Mouse (Mus musculus) MEL (cell line): Measurements from ENCODE around the gene Eid1. TPM values are rescaled to one million over a fixed set of nuclear protein-coding genes. Genes with fewer than 3 reads are reported as not detected.

Experiments used
- DNase-seq: peaks from one replicate; pipeline ENCODE4 v3.0.0; 2011; ENCODE audit warnings: low read depth, low spot score
- H3K27ac ChIP-seq: 2 replicates; pipeline ENCODE4 v1.5.1; 2012; ENCODE audit warnings: low read depth, mild to moderate bottlenecking, control low read depth, low read length, moderate library complexity; ENCODE audit not compliant: control insufficient read depth
- H3K27me3 ChIP-seq, 2 experiments: fragments of 150-350 bp in 1 of 2; sonication (generic) in 1 of 2; 2 replicates each; pipeline ENCODE4 v1.6.1; 2012; ENCODE audit warnings: low read length in 2 of 2, mild to moderate bottlenecking in 2 of 2, improper control_type of control experiment in 1 of 2, moderate library complexity in 1 of 2; ENCODE audit not compliant: insufficient read depth in 2 of 2, control insufficient read depth in 1 of 2
- H3K36me3 ChIP-seq, 2 experiments: 2 replicates each; pipeline ENCODE4 v1.6.1; 2012 to 2014; ENCODE audit warnings: low read length in 2 of 2, improper control_type of control experiment in 1 of 2, inconsistent platforms in 1 of 2, mild to moderate bottlenecking in 1 of 2; ENCODE audit not compliant: insufficient read depth in 2 of 2, control insufficient read depth in 1 of 2
- H3K4me1 ChIP-seq, 2 experiments: fragments of 150-350 bp in 1 of 2; sonication (generic) in 1 of 2; 2 replicates each; pipeline ENCODE4 v1.6.1; 2012; ENCODE audit warnings: low read length in 2 of 2, improper control_type of control experiment in 1 of 2, mild to moderate bottlenecking in 1 of 2; ENCODE audit not compliant: insufficient read depth in 2 of 2, control insufficient read depth in 1 of 2
- H3K4me3 ChIP-seq, 2 experiments: fragments of 150-350 bp in 1 of 2; sonication (generic) in 1 of 2; 2 replicates each; pipeline ENCODE4 v1.5.1; 2012; ENCODE audit warnings: low read depth in 2 of 2, low read length in 2 of 2, mild to moderate bottlenecking in 2 of 2, moderate library complexity in 2 of 2, control low read depth in 1 of 2, improper control_type of control experiment in 1 of 2; ENCODE audit not compliant: control insufficient read depth in 1 of 2, insufficient read depth in 1 of 2
- H3K79me2 ChIP-seq: 2 replicates; pipeline ENCODE4 v1.6.1; 2012; ENCODE audit warnings: mild to moderate bottlenecking, low read length, moderate library complexity; ENCODE audit not compliant: control insufficient read depth, poor library complexity, insufficient read depth
- H3K9ac ChIP-seq: 2 replicates; pipeline ENCODE4 v1.6.1; 2012; ENCODE audit warnings: low read depth, mild to moderate bottlenecking, control low read depth, low read length, moderate library complexity; ENCODE audit not compliant: control insufficient read depth, poor library complexity, severe bottlenecking
- H3K9me3 ChIP-seq: fragments of 150-350 bp; sonication (generic); replicated peaks from 2 replicates; pipeline ENCODE4 v1.6.1; 2012; ENCODE audit warnings: mild to moderate bottlenecking, low read length, improper control_type of control experiment, moderate library complexity; ENCODE audit not compliant: insufficient read depth
- CHD2 ChIP-seq: IDR thresholded peaks from 2 replicates; pipeline ENCODE4 v1.6.1; 2011; ENCODE audit warnings: low read length, improper control_type of control experiment
- E2F4 ChIP-seq: IDR thresholded peaks from 2 replicates; pipeline ENCODE4 v1.6.1; 2011; ENCODE audit warnings: low read depth, low read length, improper control_type of control experiment, borderline replicate concordance
- ETS1 ChIP-seq: IDR thresholded peaks from 2 replicates; pipeline ENCODE4 v1.6.1; 2012; ENCODE audit warnings: low read depth, mild to moderate bottlenecking, inconsistent platforms, low read length, improper control_type of control experiment, moderate library complexity
- JUND ChIP-seq: IDR thresholded peaks from 2 replicates; pipeline ENCODE4 v1.6.1; 2011; ENCODE audit warnings: low read depth, mild to moderate bottlenecking, improper control_type of control experiment, low read length
- MAFK ChIP-seq: IDR thresholded peaks from 2 replicates; pipeline ENCODE4 v1.6.1; 2011; ENCODE audit warnings: low read depth, mild to moderate bottlenecking, low read length, improper control_type of control experiment, borderline replicate concordance
- MAZ ChIP-seq: IDR thresholded peaks from 2 replicates; pipeline ENCODE4 v1.6.1; 2012; ENCODE audit warnings: low read depth, mild to moderate bottlenecking, inconsistent platforms, low read length, improper control_type of control experiment
- MYB ChIP-seq: IDR thresholded peaks from 2 replicates; pipeline ENCODE4 v1.6.1; 2011; ENCODE audit warnings: mild to moderate bottlenecking, low read depth, low read length, improper control_type of control experiment
- MYC ChIP-seq: IDR thresholded peaks from 2 replicates; pipeline ENCODE4 v1.6.1; 2011; ENCODE audit warnings: low read depth, mild to moderate bottlenecking, low read length, improper control_type of control experiment, moderate library complexity
- NRF1 ChIP-seq: IDR thresholded peaks from 2 replicates; pipeline ENCODE4 v1.6.1; 2014; ENCODE audit warnings: low read depth, mild to moderate bottlenecking, inconsistent platforms, low read length, improper control_type of control experiment, moderate library complexity; ENCODE audit not compliant: poor library complexity, insufficient read depth, severe bottlenecking
- POLR2A ChIP-seq, 2 experiments: IDR thresholded peaks; 2 replicates each; pipeline ENCODE4 v1.6.1; 2011 to 2012; ENCODE audit warnings: low read length in 2 of 2, mild to moderate bottlenecking in 2 of 2, control low read depth in 1 of 2, improper control_type of control experiment in 1 of 2, low read depth in 1 of 2, moderate library complexity in 1 of 2; ENCODE audit not compliant: control insufficient read depth in 1 of 2, insufficient read depth in 1 of 2, poor library complexity in 1 of 2
- POLR2AphosphoS2 ChIP-seq: IDR thresholded peaks from 2 replicates; pipeline ENCODE4 v1.6.1; 2011; ENCODE audit warnings: low read length, improper control_type of control experiment
- POLR2AphosphoS5 ChIP-seq: IDR thresholded peaks from 2 replicates; pipeline ENCODE4 v1.6.1; 2012; ENCODE audit warnings: low read depth, borderline replicate concordance, mild to moderate bottlenecking, inconsistent platforms, low read length, moderate library complexity, mixed read lengths
- RAD21 ChIP-seq: IDR thresholded peaks from 2 replicates; pipeline ENCODE4 v1.6.1; 2011; ENCODE audit warnings: mild to moderate bottlenecking, low read depth, low read length, improper control_type of control experiment
- SIN3A ChIP-seq: IDR thresholded peaks from 2 replicates; pipeline ENCODE4 v1.6.1; 2012; ENCODE audit warnings: low read length, improper control_type of control experiment, inconsistent platforms
- SMC3 ChIP-seq: IDR thresholded peaks from 2 replicates; pipeline ENCODE4 v1.6.1; 2011; ENCODE audit warnings: low read depth, low read length, improper control_type of control experiment
- TCF12 ChIP-seq: IDR thresholded peaks from 2 replicates; pipeline ENCODE4 v1.6.1; 2014; ENCODE audit warnings: low read depth, mild to moderate bottlenecking, inconsistent platforms, low read length, improper control_type of control experiment, moderate library complexity
- USF2 ChIP-seq, 2 experiments: IDR thresholded peaks; 2 replicates each; pipeline ENCODE4 v1.6.1; 2011 to 2012; ENCODE audit warnings: improper control_type of control experiment in 2 of 2, low read length in 2 of 2, borderline replicate concordance in 1 of 2, inconsistent platforms in 1 of 2, low read depth in 1 of 2, mild to moderate bottlenecking in 1 of 2; ENCODE audit not compliant: insufficient read depth in 1 of 2
- ZKSCAN1 ChIP-seq: IDR thresholded peaks from 2 replicates; pipeline ENCODE4 v1.6.1; 2012; ENCODE audit warnings: low read depth, mild to moderate bottlenecking, inconsistent platforms, low read length, improper control_type of control experiment, moderate library complexity
- ZMIZ1 ChIP-seq: IDR thresholded peaks from 2 replicates; pipeline ENCODE4 v1.6.1; 2012; ENCODE audit warnings: low read depth, mild to moderate bottlenecking, inconsistent platforms, low read length, improper control_type of control experiment, moderate library complexity
- polyA plus RNA-seq, 2 experiments: library from polyadenylated mRNA; stranded (reverse) in 1 of 2; unstranded in 1 of 2; fragments of >175 nt in 1 of 2; fragments of >200 nt in 1 of 2; gene quantifications; 2 replicates each; pipeline versions ENCODE4 v1.2.1 to v1.2.4; 2012; ENCODE audit warnings: low replicate concordance in 2 of 2, low read depth in 1 of 2; ENCODE audit not compliant: insufficient read length in 2 of 2, insufficient read depth in 1 of 2, missing spikeins in 1 of 2
- total RNA-seq: library from RNA; depleted of rRNA; stranded (reverse); fragments of 300-350 nt; gene quantifications from 2 replicates; pipeline ENCODE4 v1.2.3, GENCODE M21; 2012

Eid1 gene
- total and polyA plus RNA-seq, 3 experiments = 16.4 to 33.9 TPM; not detected in 1

DNA sequence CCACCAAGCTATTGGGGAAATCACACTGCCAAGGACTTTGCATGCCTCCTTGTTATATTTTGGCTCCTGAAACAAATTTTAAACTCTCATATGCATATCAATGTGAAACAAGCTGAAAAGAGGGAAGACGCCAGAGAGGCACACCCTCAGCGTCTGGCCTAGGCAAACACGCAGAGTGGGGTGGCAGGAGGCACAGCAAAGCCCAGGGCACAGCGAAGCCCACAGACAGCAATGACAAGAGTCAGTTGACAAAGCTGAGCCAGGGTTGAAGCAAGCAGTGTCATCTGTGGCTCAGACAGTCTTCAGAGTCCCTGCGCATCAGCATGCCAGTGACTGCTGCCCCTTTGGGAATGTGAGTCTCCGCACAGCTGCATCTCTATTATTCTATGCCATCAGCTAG is 28.0 kb upstream of the Eid1 start:
- no peak for TF ChIP-seq POLR2AphosphoS2
- no peak for TF ChIP-seq SMC3
- no peak for TF ChIP-seq ZKSCAN1
- TF ChIP-seq POLR2AphosphoS5 = no peak
- no peak for TF ChIP-seq ZMIZ1
- no peak for TF ChIP-seq MYB
- no peak for TF ChIP-seq MAFK
- TF ChIP-seq E2F4 = no peak
- TF ChIP-seq CHD2 = no peak
- TF ChIP-seq TCF12 = no peak
- TF ChIP-seq RAD21 = no peak
- TF ChIP-seq MAZ = no peak
- no peak for TF ChIP-seq POLR2A (IDR thresholded peaks at IDR 0.05; ENCODE audit: control insufficient read depth in 1 of 2, insufficient read depth in 1 of 2, low read depth in 1 of 2, low read length in 2 of 2, poor library complexity in 1 of 2)
- TF ChIP-seq, all 39 proteins: peak for 0

DNA sequence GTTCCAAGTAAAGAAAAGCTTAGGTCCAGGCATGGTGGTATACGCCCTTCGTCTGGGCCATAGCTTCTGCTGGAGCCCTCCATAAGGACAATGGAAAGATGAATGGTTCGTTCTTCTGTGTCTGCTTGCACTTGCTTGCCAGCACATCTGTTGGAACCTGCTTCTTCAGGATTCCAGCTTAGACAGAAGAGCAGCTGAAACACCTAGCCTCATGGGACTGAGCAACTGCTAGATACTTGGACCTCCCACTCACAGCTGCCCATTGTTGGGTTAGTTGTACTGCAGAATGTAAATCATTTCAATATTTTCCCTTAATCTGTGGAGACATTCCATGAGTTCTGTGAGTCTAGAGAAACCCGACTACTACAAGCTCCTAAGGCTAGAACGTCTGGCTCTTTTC is 22.9 kb upstream of the Eid1 start:
- no peaks in the 10 kb centered on the region for H3K36me3 ChIP-seq
- H3K4me3 ChIP-seq = no peak overlapping the region
- no peak for TF ChIP-seq SMC3
- no peak for TF ChIP-seq SIN3A
- TF ChIP-seq JUND = no peak
- no peak for TF ChIP-seq ETS1
- no peak for TF ChIP-seq USF2 (IDR thresholded peaks at IDR 0.05; ENCODE audit: borderline replicate concordance in 1 of 2, insufficient read depth in 1 of 2, low read depth in 1 of 2, low read length in 2 of 2)
- TF ChIP-seq POLR2AphosphoS2 = no peak
- TF ChIP-seq NRF1 = no peak
- TF ChIP-seq MYC = no peak
- no peaks in the 10 kb centered on the region; a peak in 2 of 4 replicates for H3K27me3 ChIP-seq
- no peaks in the 10 kb centered on the region for H3K79me2 ChIP-seq
- no peak for DNase-seq
- H3K27ac ChIP-seq = no peak overlapping the region
- no peaks in the 10 kb centered on the region for H3K9me3 ChIP-seq
- H3K9ac ChIP-seq = no peak overlapping the region
- no peaks in the 10 kb centered on the region for H3K4me1 ChIP-seq

More for the DNA sequence above, 28.0 kb upstream of the Eid1 start:
- H3K27ac ChIP-seq = no peak overlapping the region
- no peaks in the 10 kb centered on the region; a peak in 2 of 4 replicates for H3K27me3 ChIP-seq
- no peaks in the 10 kb centered on the region for H3K9me3 ChIP-seq
- H3K4me1 ChIP-seq = no peaks in the 10 kb centered on the region
- H3K36me3 ChIP-seq = no peaks in the 10 kb centered on the region
- H3K9ac ChIP-seq = no peak overlapping the region
- no peaks in the 10 kb centered on the region for H3K79me2 ChIP-seq
- no peak overlapping the region for H3K4me3 ChIP-seq
- no peak for DNase-seq
